Mouse (Mus musculus) embryonic facial prominence, embryonic 10.5 days (tissue): ENCODE data around the gene Ssxb8. TPM values are rescaled to one million over a fixed set of nuclear protein-coding genes. Genes with fewer than 3 reads are reported as not detected.
"Not testable (repeated sequence)": the region's sequence is repeated elsewhere in the genome, so short reads cannot be mapped to it uniquely, and the experiment has no call there.

ENCODE experiments used
- DNase-seq: peaks from one replicate; pipeline ENCODE4 v3.0.0-alpha.2; 2017; ENCODE audit warnings: low spot score
- H3K27ac ChIP-seq: fragments of 300-500 bp; sonication (generic); replicated peaks from 2 replicates; pipeline ENCODE4 v1.5.1; 2016; ENCODE audit warnings: mild to moderate bottlenecking
- H3K27me3 ChIP-seq: fragments of 300-500 bp; sonication (generic); replicated peaks from 2 replicates; pipeline ENCODE4 v1.6.1; 2016; ENCODE audit warnings: low read depth, mild to moderate bottlenecking; ENCODE audit not compliant: poor library complexity, severe bottlenecking
- H3K36me3 ChIP-seq: fragments of 300-500 bp; sonication (generic); replicated peaks from 2 replicates; pipeline ENCODE4 v1.6.1; 2016; ENCODE audit warnings: mild to moderate bottlenecking, moderate library complexity
- H3K4me1 ChIP-seq: fragments of 300-500 bp; sonication (generic); 2 replicates; pipeline ENCODE4 v1.6.1; 2016
- H3K4me3 ChIP-seq: fragments of 300-500 bp; sonication (generic); 2 replicates; pipeline ENCODE4 v1.5.1; 2016; ENCODE audit warnings: mild to moderate bottlenecking, moderate library complexity
- H3K9me3 ChIP-seq: fragments of 300-500 bp; sonication (generic); 2 replicates; pipeline ENCODE4 v1.6.1; 2016; ENCODE audit warnings: mild to moderate bottlenecking
- WGBS: fragments of 180-500 bp; shearing (Covaris S2); methylation state at CpG from one replicate; pipeline ENCODE4 v1.1.7; 2016; 5-methylcytosine and 5-hydroxymethylcytosine counted together
- polyA plus RNA-seq: library from polyadenylated mRNA; unstranded; fragments of >200 nt; fragmentation: Nextera tagmentation; extraction: Ambion mirVana; gene quantifications from 2 replicates; pipeline ENCODE4 v1.2.1, GENCODE M21; 2016

The Ssxb8 gene
- not detected in 2 replicates for polyA plus RNA-seq

DNA sequence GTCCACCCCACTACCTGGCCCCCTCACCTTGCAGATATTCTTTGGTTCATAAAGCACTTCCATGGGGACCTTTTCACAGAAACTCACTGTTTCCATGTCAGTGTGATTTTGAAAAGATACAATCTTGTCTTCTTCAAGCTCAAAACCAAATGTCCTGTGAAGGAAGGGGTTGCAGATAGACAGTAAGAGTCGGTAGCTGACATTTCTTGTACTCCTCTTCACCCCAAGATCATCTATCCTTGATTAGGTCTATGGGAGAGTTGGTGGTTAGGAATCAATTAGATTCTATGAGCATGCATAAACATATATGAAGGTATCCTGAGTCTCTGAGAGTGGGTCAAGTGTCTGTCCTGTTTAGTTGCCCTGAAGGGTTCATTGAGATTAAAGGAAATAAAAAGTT is at the start of gene Ssxb8:
TSS of gene Ssxb8 (minus strand) at position 101 of the 400 bp plus-strand sequence.
- not testable (repeated sequence) for H3K27ac ChIP-seq, H3K27me3 ChIP-seq, H3K4me3 ChIP-seq, DNase-seq, H3K36me3 ChIP-seq, H3K4me1 ChIP-seq
- WGBS: 75% methylated on average over 1 of the region's 1 CpGs
- H3K9me3 ChIP-seq: peaks cover 16% of the 10 kb centered on the region

DNA sequence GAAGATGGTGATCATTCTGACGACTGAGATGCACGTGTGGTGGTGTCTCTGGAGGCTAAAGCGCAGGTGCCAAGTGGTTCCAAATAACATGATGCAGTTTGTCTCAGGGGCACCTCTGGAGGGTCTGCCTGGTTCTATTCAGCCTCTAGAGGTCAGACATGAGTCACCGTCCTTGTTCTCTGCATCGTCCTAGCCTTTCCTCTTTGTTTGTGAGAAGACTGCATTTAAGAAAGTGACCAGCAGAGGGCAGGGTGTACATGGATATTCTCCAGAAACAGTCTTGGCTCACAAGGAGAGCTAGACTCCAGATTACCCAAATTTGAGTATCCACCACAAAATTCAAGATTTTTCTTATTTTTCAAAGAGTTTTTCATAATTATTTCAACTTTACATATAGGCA is 42.3 kb upstream of the Ssxb8 start:
- H3K27ac ChIP-seq: no peak overlapping the region
- no peaks in the 10 kb centered on the region for H3K36me3 ChIP-seq
- H3K27me3 ChIP-seq: no peaks in the 10 kb centered on the region
- peak; percentile 7 for DNase-seq
- H3K9me3 ChIP-seq: peaks cover 16% of the 10 kb centered on the region; the same call in 1 of the 2 replicates
- H3K4me3 ChIP-seq: no peak overlapping the region
- no peaks in the 10 kb centered on the region for H3K4me1 ChIP-seq
- 57% methylated on average over 5 of the region's 5 CpGs for WGBS

DNA sequence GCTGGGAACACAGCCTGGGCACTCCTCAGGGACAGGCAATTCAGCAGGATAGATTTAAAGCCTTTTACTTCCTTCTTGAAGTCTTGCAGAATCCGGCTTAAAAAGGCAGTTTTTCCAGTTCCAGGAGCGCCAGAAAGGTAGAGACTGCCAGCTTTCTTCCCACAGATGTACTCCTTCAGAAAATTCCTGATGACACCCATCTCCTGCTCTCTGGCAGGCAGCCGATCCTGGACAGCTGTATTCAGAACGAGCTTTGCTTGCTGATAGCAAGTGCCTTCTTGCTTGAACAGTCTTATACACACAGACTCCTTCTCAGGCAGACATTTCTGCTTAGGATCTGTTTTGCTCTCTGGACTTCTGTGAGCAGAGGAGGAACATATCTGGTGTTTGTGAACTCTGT is 27.6 kb downstream of the Ssxb8 start:
- 85% methylated on average over 4 of the region's 4 CpGs for WGBS
- H3K36me3 ChIP-seq: no peaks in the 10 kb centered on the region
- H3K4me1 ChIP-seq: no peaks in the 10 kb centered on the region
- no peak overlapping the region for H3K4me3 ChIP-seq
- no peaks in the 10 kb centered on the region for H3K27me3 ChIP-seq
- peaks cover 20% of the 10 kb centered on the region for H3K9me3 ChIP-seq
- no peak for DNase-seq
- H3K27ac ChIP-seq: no peak overlapping the region

Other genes with a start within 250 kb of the Ssxb8 start
- not detected in 2 replicates for gene Ssxb2, start 229.1 kb downstream of the Ssxb8 start, polyA plus RNA-seq
- not detected in 2 replicates for gene Gm14459, start 165.9 kb downstream of the Ssxb8 start, polyA plus RNA-seq
- gene Ssxb6, start 142.6 kb downstream of the Ssxb8 start, polyA plus RNA-seq: not detected in 2 replicates
- gene Ssxb3, start 99.0 kb downstream of the Ssxb8 start, polyA plus RNA-seq: not detected in 2 replicates
- gene Ssx9, start 57.6 kb upstream of the Ssxb8 start, polyA plus RNA-seq: not detected in 2 replicates
- gene Ssxb5, start 112.8 kb upstream of the Ssxb8 start, polyA plus RNA-seq: not detected in 2 replicates
- not detected in 2 replicates for gene Gm6592, start 153.2 kb upstream of the Ssxb8 start, polyA plus RNA-seq
- not detected in 2 replicates for gene Gm5751, start 183.4 kb upstream of the Ssxb8 start, polyA plus RNA-seq
- 2.8 and 2.9 TPM in 2 replicates for gene B630019K06Rik, start 201.5 kb upstream of the Ssxb8 start, polyA plus RNA-seq